Mouse (Mus musculus) gastrocnemius, adult 8-10 months (tissue): ENCODE results near the gene Mink1. TPM values are rescaled to one million over a fixed set of nuclear protein-coding genes. Genes with fewer than 3 reads are reported as not detected.

ENCODE experiments used
- DNase-seq, 2 experiments: peaks; one replicate each; pipeline ENCODE4 v3.0.0; 2022; ENCODE audit warnings: low spot score in 2 of 2
- total RNA-seq, 4 experiments: library from RNA; stranded (reverse); gene quantifications; 2 replicates each; pipeline ENCODE4 v1.2.4; 2022

The Mink1 gene
- total RNA-seq, 4 experiments from 2014 or later = 32.5 to 38.7 (median 33.7) TPM

GRCm38 (mm10) chr11:70629557-70629956, 66.9 kb downstream of the Mink1 start:
- peak in 1 of 2 experiments; percentile 2 for DNase-seq

- peak in 1 of 2 experiments; percentile 2 for DNase-seq
These were observed 67.4 kb downstream of the Mink1 start for GRCm38 (mm10) chr11:70630129-70630528.

DNA sequence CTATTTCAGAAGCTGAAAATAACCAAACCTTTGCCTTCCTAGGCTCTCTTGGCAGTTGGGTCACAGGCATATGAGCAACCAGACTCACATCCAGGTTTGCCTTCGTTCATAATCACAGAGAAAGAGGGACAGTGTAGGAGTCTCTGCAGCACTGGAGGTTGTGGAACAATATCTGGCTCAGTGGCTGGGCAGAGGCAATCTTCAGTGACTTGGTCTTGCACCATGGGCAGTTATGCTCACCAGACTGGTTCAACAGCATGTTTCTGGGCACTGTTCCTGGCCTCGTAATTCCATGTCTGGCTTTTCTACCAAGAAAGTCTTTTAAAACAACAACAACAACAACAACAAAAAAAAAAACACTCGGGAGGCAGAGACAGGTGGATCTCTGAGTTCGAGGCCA, 72.9 kb downstream of the Mink1 start:
- peak in 1 of 2 experiments; percentile 1 for DNase-seq

- no peak for DNase-seq
These were observed 75.1 kb downstream of the Mink1 start for GRCm38 (mm10) chr11:70637764-70638163.

GRCm38 (mm10) chr11:70638293-70638692, 75.6 kb downstream of the Mink1 start:
- DNase-seq = no peak

GRCm38 (mm10) chr11:70638714-70639278, 76.1 kb downstream of the Mink1 start, which contains the start of gene Gp1ba:
Gene Gp1ba (plus strand): TSS chr11:70639122.
- no peak for DNase-seq

GRCm38 (mm10) chr11:70639976-70640375, 77.3 kb downstream of the Mink1 start:
- peak in 1 of 2 experiments; percentile 2 for DNase-seq

GRCm38 (mm10) chr11:70641241-70641640, 78.6 kb downstream of the Mink1 start:
- DNase-seq = peak in 1 of 2 experiments; percentile 3

- DNase-seq = peak in 1 of 2 experiments; percentile 43
These were observed 80.4 kb downstream of the Mink1 start for GRCm38 (mm10) chr11:70643051-70643450.

- peak in 1 of 2 experiments; percentile 3 for DNase-seq
These were observed 82.0 kb downstream of the Mink1 start for GRCm38 (mm10) chr11:70644564-70645103.

DNA sequence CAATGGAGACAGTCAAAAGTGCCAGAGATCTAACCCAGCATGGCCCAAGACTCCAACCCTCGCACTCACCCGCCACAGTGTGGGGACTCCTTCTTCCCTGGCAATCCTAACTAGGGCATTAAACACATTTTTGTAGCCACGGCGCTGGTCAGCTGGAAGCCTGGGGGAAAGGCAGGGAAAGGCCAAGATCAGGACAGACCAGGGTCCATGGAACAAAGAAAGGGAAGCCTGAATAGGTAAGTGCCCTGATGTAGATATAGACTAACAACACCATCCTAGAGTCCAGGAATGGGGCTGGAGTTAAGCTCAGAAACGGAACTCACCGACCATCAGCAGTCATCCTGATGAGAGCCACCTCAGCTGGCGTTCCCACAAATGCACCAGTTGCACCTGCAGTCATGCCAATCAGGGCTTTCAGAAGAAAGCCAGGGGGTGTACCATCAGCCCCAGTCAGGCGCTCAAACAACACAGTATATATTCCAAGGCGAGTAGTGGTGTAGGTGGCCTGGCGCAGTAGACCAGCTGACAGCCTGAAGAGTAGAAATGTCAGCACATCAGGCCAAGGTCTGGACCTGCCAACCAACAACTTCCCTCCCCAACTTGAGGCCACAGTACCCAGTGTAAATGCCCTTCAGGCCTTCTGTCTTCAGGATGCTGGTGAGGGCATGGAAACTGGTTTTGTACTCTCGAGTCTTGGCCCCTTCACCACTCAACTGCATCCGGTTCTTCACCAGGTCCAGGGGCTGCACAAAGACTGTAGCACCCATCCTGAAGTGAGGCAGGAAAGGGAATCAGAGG, 83.0 kb downstream of the Mink1 start:
- DNase-seq = peak in 1 of 2 experiments; percentile 5

DNA sequence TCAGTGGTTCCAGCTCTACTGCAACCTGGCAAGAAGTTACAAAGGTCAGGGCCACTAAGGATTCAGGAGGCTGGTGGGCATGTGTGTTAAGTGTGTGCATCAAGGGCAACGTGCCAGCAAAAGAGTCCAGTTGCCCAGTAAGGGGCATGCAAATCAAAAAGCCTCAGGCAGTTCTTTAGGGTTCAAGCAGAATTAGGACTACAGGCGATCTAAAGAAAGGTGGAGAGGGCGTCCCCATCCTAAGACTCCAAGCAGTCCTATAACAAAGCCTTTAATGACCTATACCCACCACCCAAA, 83.5 kb downstream of the Mink1 start:
- no peak for DNase-seq

DNA sequence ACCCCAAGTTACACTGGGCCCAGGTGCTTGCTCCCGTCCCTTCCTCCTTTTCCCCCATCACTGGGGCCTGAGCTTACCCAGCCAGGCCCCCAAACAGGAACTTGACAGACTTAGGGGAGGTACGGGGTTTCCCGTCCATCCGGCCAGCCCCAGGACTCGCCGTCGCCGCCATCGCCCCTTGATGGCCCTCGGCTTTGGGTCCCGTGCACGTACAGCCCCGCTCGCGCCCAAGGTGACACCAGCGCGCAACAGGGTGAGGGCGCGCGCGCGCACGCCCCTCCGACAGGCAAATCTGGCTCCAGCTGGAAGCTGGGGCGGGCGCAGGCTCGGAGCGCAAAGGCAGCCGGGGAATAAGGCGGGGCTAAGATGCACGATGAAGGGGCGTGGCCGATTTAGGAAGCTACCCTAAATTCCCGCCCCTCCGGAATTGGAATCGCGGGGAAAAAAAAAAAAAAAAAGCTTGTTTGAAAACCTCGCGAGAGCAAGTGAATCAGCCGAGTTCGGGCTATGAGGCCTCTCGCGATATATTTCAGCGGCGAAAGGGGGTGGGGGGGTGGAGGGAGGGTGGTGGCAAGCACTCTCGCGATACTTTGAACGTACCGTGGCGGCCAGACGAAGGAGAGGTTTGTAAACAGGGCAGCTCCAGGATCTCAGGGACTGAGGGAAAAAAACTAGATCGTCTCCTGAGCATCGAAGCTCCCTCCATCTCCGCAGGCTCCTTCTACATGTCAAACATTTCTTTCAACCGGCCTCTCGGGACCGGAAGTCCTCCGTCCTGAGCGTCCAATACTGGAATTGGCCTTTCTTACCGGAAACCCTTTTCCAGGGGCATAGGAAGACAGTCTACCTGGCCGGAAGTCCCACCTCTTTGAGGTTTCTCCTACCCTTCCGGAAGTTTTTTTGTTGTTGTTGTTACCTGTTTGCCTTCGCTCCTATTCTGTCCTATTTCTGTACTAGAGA, 84.3 kb downstream of the Mink1 start, which contains the start of the genes Rnf167 and Slc25a11:
Gene Rnf167, plus strand, starts transcription at position 545 of the 960 bp plus-strand sequence.
Gene Slc25a11, minus strand, starts transcription at position 789 of the 960 bp plus-strand sequence.
- DNase-seq = peak; percentile 93 to 97

- DNase-seq = peak in 1 of 2 experiments; percentile 20
These were observed 85.2 kb downstream of the Mink1 start for GRCm38 (mm10) chr11:70647716-70648420.

GRCm38 (mm10) chr11:70648512-70648911, 85.8 kb downstream of the Mink1 start:
- no peak for DNase-seq

GRCm38 (mm10) chr11:70649185-70649734, 86.6 kb downstream of the Mink1 start:
- DNase-seq = peak in 1 of 2 experiments; percentile 2

DNA sequence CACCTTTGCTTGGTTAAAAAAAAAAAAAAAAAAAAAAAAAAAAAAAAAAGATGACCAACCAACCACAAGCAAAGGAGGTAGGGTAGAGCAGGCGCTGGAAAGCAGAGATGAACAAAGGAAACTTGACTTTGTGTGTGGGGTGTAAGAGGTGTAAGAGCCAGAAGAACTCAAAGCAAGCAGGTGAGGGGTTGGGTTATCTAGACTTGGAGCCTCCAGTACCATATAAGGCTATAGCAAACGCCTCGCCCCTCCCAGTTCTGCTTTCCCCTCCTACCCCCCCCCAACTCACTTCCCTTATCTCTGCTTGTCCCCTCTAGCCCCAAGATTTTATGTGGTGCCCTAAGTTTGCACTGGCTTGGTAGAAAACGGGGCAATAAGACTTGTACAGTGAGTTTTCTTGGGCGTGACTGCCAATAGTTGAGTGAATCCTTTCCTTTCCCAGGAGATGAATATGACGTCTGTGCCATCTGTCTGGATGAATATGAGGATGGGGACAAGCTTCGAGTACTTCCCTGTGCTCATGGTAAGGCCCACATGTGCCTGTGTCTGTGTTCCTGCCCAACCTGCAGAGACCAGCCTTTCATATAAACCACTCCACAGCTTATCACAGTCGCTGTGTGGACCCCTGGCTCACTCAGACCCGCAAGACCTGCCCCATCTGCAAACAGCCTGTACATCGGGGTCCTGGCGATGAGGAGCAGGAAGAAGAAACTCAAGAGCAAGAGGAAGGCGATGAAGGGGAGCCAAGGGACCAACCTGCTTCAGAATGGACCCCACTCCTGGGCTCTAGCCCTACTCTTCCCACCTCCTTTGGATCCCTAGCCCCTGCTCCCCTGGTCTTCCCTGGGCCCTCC, 87.9 kb downstream of the Mink1 start:
- DNase-seq = peak in 1 of 2 experiments; percentile 2

DNA sequence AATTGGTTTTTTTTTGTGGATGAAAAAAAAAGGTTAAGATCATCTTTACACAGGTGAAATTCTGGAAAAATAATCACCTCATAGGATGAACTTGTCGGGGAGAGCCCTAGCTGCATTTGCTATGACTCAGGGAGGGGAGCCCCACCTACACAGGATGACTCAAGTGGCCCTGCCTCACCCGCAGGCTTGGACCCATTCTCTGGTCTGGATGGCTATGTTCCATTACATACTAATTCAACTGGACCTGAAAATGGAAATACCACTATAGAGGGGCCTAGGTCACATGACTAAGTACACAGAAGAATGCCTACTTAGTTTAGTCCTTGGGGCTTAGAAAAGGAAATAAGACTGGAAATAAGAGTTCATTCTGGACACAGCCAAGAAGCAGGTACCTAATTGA, 88.7 kb downstream of the Mink1 start:
- DNase-seq = peak in 1 of 2 experiments; percentile 2
